Mouse (Mus musculus) heart, postnatal 25 days (tissue): Measurements from ENCODE around the gene Nup107. TPM values are rescaled to one million over a fixed set of nuclear protein-coding genes. Genes with fewer than 3 reads are reported as not detected.

ENCODE experiments used
- DNase-seq: peaks from one replicate; pipeline ENCODE4 v3.0.0; 2022; ENCODE audit warnings: low spot score
- intact Hi-C: fragments of 180-260 bp; cut with DNase I; formaldehyde crosslinking; loops from one replicate; pipeline ENCODE4 v1.15.1; 2025
- total RNA-seq, 2 experiments: library from RNA; stranded (reverse); gene quantifications; 2 replicates each; pipeline ENCODE4 v1.2.3; 2021

Gene Nup107
- 1 to 10 TPM; 7.3 to 8.6 TPM for total RNA-seq

- intact Hi-C loops = loop anchor here (5.0 kb wide), 3 partner anchors 50 to 320 kb away; no protein-coding TSS in a partner anchor
- DNase-seq = peak; percentile 100
These were observed at the start of gene Nup107 for GRCm38 (mm10) chr10:117792141-117793091. TSS of gene Nup107 (minus strand) at chr10:117792705.

GRCm38 (mm10) chr10:117841765-117842164 lies 49.3 kb upstream of the Nup107 start:
- intact Hi-C loops = loop anchor here (2.0 to 5.0 kb wide), 2 partner anchors 17 to 49 kb away; partner anchors contain the start of gene Nup107
- DNase-seq = no peak

GRCm38 (mm10) chr10:117840431-117840995 lies 48.0 kb upstream of the Nup107 start:
- intact Hi-C loops = loop anchor here (2.0 to 5.0 kb wide), 2 partner anchors 16 to 48 kb away; partner anchors contain the start of gene Nup107
- no peak for DNase-seq

GRCm38 (mm10) chr10:117839737-117840136 lies 47.2 kb upstream of the Nup107 start:
- intact Hi-C loops = loop anchor here (2.0 to 5.0 kb wide), 2 partner anchors 15 to 47 kb away; partner anchors contain the start of gene Nup107
- no peak for DNase-seq

- intact Hi-C loops = no loop called here
- DNase-seq = no peak
These were observed 46.4 kb upstream of the Nup107 start for GRCm38 (mm10) chr10:117838924-117839323.

- no peak for DNase-seq
- intact Hi-C loops = no loop called here
These were observed 43.8 kb upstream of the Nup107 start for GRCm38 (mm10) chr10:117836354-117836753.

GRCm38 (mm10) chr10:117835453-117835852 lies 42.9 kb upstream of the Nup107 start:
- no peak for DNase-seq
- intact Hi-C loops = no loop called here

- DNase-seq = no peak
- intact Hi-C loops = no loop called here
These were observed 38.3 kb upstream of the Nup107 start for GRCm38 (mm10) chr10:117830797-117831196.

GRCm38 (mm10) chr10:117829472-117830155 lies 37.1 kb upstream of the Nup107 start:
- intact Hi-C loops = no loop called here
- DNase-seq = no peak

- no peak for DNase-seq
- intact Hi-C loops = no loop called here
These were observed 36.5 kb upstream of the Nup107 start for GRCm38 (mm10) chr10:117829022-117829421.

GRCm38 (mm10) chr10:117828536-117828935 lies 36.0 kb upstream of the Nup107 start:
- intact Hi-C loops = no loop called here
- no peak for DNase-seq

- intact Hi-C loops = loop anchor here (2.0 kb wide), 1 partner anchor 16 kb away; no protein-coding TSS in a partner anchor
These were observed 32.1 kb upstream of the Nup107 start for GRCm38 (mm10) chr10:117824647-117825046.

GRCm38 (mm10) chr10:117824139-117824538 lies 31.6 kb upstream of the Nup107 start:
- DNase-seq = no peak

More at GRCm38 (mm10) chr10:117824647-117825046, 32.1 kb upstream of the Nup107 start:
- DNase-seq = no peak

GRCm38 (mm10) chr10:117823321-117823720 lies 30.8 kb upstream of the Nup107 start:
- intact Hi-C loops = no loop called here
- DNase-seq = no peak

More at GRCm38 (mm10) chr10:117824139-117824538, 31.6 kb upstream of the Nup107 start:
- intact Hi-C loops = loop anchor here (2.0 kb wide), 1 partner anchor 17 kb away; no protein-coding TSS in a partner anchor

GRCm38 (mm10) chr10:117818600-117818999 lies 26.1 kb upstream of the Nup107 start:
- no peak for DNase-seq
- intact Hi-C loops = no loop called here

- intact Hi-C loops = no loop called here
- DNase-seq = no peak
These were observed 24.2 kb upstream of the Nup107 start for GRCm38 (mm10) chr10:117816721-117817120.

- DNase-seq = no peak
- intact Hi-C loops = no loop called here
These were observed 20.0 kb upstream of the Nup107 start for GRCm38 (mm10) chr10:117812501-117812900.

GRCm38 (mm10) chr10:117811555-117811954 lies 19.1 kb upstream of the Nup107 start:
- DNase-seq = no peak
- intact Hi-C loops = no loop called here

- DNase-seq = no peak
- intact Hi-C loops = no loop called here
These were observed 18.0 kb upstream of the Nup107 start for GRCm38 (mm10) chr10:117810506-117810905.

- DNase-seq = no peak
- intact Hi-C loops = no loop called here
These were observed 15.6 kb upstream of the Nup107 start for GRCm38 (mm10) chr10:117808068-117808467.
